Mouse (Mus musculus) stomach, postnatal 0 days (tissue): ENCODE results near the gene Tln2.

ENCODE experiments used
- CTCF ChIP-seq: IDR thresholded peaks from 2 replicates; pipeline ENCODE4 v1.5.1; 2016; ENCODE audit warnings: antibody characterized with exemption, low read depth, mild to moderate bottlenecking, moderate library complexity
- EP300 ChIP-seq: optimal IDR thresholded peaks from 2 replicates; pipeline ENCODE3; 2016; ENCODE audit warnings: antibody characterized with exemption

DNA sequence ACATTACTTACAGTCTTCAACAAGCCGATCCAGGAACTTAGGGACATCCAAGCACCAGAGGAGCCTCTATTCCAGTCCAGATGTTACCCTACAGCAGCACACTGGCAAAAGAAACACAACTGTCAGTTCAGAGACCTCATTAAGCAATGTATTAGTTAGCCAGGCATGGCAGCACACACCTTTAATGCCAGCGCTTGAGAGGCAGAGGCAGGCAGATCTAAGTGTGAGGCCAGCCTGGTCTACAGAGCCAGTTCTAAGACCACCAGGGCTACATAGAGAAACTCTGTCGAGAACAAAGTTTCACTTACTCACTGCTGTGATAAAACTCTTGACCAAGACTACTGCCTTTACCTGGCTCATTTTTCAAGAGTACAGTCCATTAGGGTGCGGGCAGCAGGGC is at the start of gene Tln2:
- TF ChIP-seq EP300 (no peak), CTCF (no peak)
